Mouse (Mus musculus) ES-Bruce4 (cell line): ENCODE data around the gene Magi2.

ENCODE experiments used
- CTCF ChIP-seq: IDR thresholded peaks from one replicate; pipeline ENCODE4 v1.8.1; 2011; ENCODE audit warnings: low read depth, low read length
- EP300 ChIP-seq: IDR thresholded peaks from 2 replicates; pipeline ENCODE4 v1.6.1; 2011; ENCODE audit warnings: low read depth, low read length; ENCODE audit not compliant: insufficient read depth
- POLR2A ChIP-seq: IDR thresholded peaks from one replicate; pipeline ENCODE4 v1.8.1; 2011; ENCODE audit warnings: low read length; ENCODE audit not compliant: insufficient read depth

DNA sequence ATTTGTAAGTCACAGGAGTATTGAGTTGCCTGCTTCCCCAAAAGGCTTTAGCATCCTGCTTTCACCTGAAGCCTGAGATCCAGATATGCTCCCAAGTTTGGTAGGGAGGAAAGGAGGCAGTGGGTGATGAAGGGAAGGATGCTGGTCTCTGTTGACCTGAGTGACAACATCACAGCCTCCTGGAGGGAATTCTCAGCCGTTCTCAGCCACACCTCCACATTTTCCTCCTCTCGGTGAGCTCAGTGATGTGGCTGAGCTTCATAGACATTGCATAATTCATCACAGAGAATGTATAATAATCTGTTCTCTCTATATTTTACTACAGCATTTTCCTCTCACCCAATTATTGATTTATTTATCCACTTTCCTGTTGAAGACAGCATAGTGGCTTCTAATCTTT lies 1398.3 kb downstream of the Magi2 start:
- TF ChIP-seq POLR2A (no peak), EP300 (no peak), CTCF (no peak)
